Mouse (Mus musculus) ovary, postnatal 10 days (tissue): ENCODE data around the gene Abca3.
"Not testable (repeated sequence)": the region's sequence is repeated elsewhere in the genome, so short reads cannot be mapped to it uniquely, and the experiment has no call there.

Source experiments
- DNase-seq: peaks from one replicate; pipeline ENCODE4 v3.0.0; 2022; ENCODE audit warnings: low spot score

Abca3 gene

GRCm38 (mm10) chr17:24441148-24441547 lies 89.4 kb downstream of the Abca3 start:
- DNase-seq: no peak

- no peak for DNase-seq
Measured at GRCm38 (mm10) chr17:24442107-24442506, 90.4 kb downstream of the Abca3 start.

GRCm38 (mm10) chr17:24442632-24443155 lies 90.9 kb downstream of the Abca3 start, which contains the start of gene Dnase1l2:
TSS of gene Dnase1l2 (minus strand) at chr17:24443105.
- DNase-seq: no peak

- DNase-seq: no peak
Measured at GRCm38 (mm10) chr17:24443409-24443808, 91.7 kb downstream of the Abca3 start.

GRCm38 (mm10) chr17:24446590-24446989 lies 94.8 kb downstream of the Abca3 start:
- no peak for DNase-seq

- DNase-seq: no peak
Measured at GRCm38 (mm10) chr17:24449507-24449906, 97.8 kb downstream of the Abca3 start.

GRCm38 (mm10) chr17:24451220-24451619 lies 99.5 kb downstream of the Abca3 start:
- DNase-seq: no peak

GRCm38 (mm10) chr17:24453372-24453771 lies 101.6 kb downstream of the Abca3 start:
- DNase-seq: no peak

GRCm38 (mm10) chr17:24454218-24454755 lies 102.5 kb downstream of the Abca3 start:
- no peak for DNase-seq

- DNase-seq: peak; percentile 90
Measured at GRCm38 (mm10) chr17:24454756-24455522, 103.2 kb downstream of the Abca3 start.

- DNase-seq: not testable (repeated sequence)
Measured at GRCm38 (mm10) chr17:24455523-24456206, 103.9 kb downstream of the Abca3 start.
